In the genomic region with DNA sequence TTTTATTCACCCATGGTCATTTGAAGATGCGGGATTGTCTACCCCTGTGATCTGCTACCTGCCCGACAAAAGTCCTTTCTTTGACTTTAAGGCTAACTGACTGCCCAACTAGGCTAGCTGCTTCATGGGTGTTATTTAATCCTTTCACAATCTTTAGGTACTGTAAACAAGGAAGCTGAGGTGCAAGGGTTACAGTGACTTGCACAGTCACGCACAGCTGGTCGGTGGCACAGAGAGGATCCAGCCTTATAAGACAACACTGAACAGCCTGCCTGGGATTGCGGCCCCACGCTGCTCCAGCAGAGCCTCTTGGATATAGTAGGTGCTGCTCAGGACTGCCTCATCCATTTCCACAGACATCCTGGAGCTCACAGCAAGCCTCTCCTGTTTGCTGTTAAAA, we compare ENCODE assay signal across 11 mouse cellular contexts. TPM values are rescaled to one million over a fixed set of nuclear protein-coding genes. Genes with fewer than 3 reads are reported as not detected.
DNase-seq lines count a peak whose midpoint lies in the region; ATAC-seq and TF ChIP-seq lines count a peak whose summit lies in the region.
"Had no signal": no experiment of that assay in that cellular context is flagged by ENCODE, and none has a peak within 500 bp of the region (broad histone marks: within the 10 kb centered on the region; RNA-seq: fewer than 3 reads in every experiment).

No protein-coding gene starts in this region.

- peak overlapping the region; percentile 40 for H3K4me2 ChIP-seq in intestine, postnatal 0 days (replicated peaks; ENCODE audit: low read depth)
- peak overlapping the region; percentile 87 for H3K4me2 ChIP-seq in neural tube, embryonic 13.5 days
- H3K4me2 ChIP-seq: lung, embryonic 15.5 days had no signal

- H3K79me2 ChIP-seq in heart, adult 2 months (replicated peaks; ENCODE audit: control insufficient read depth, insufficient read depth, low read length): peaks cover 6% of the 10 kb centered on the region

- no peak for TF ChIP-seq POLR2A in heart, adult 2 months (IDR thresholded peaks at IDR 0.05; ENCODE audit: insufficient read depth, low read depth, low read length)

- peak; percentile 28 for ATAC-seq in intestine, postnatal 0 days
- no peak for ATAC-seq in neural tube, embryonic 13.5 days (ENCODE audit: low read depth)

- no peaks in the 10 kb centered on the region for H3K9me3 ChIP-seq in intestine, postnatal 0 days (ENCODE audit: control insufficient read depth)
- no peaks in the 10 kb centered on the region for H3K9me3 ChIP-seq in neural tube, embryonic 13.5 days
- H3K9me3 ChIP-seq: lung, embryonic 15.5 days; stomach, embryonic 15.5 days had no signal

- H3K4me3 ChIP-seq in heart, adult 2 months: no peak overlapping the region
- peak overlapping the region; percentile 88; the same call in 1 of the 2 replicates for H3K4me3 ChIP-seq in left cerebral cortex, adult 2 months
- H3K4me3 ChIP-seq in intestine, postnatal 0 days (ENCODE audit: low read depth, low read length): no peak overlapping the region
- no peak overlapping the region for H3K4me3 ChIP-seq in neural tube, embryonic 13.5 days
- H3K4me3 ChIP-seq: lung, embryonic 15.5 days had no signal

- H3K4me1 ChIP-seq in heart, adult 2 months (ENCODE audit: control insufficient read depth, insufficient read depth, low read length): peaks cover 20% of the 10 kb centered on the region
- H3K4me1 ChIP-seq in intestine, postnatal 0 days (replicated peaks; ENCODE audit: control insufficient read depth, insufficient read depth, low read length): peaks cover 17% of the 10 kb centered on the region
- H3K4me1 ChIP-seq in neural tube, embryonic 13.5 days (replicated peaks): peaks cover 56% of the 10 kb centered on the region

- intact Hi-C loops in heart, adult 2 months (cut with DNase I): no loop called here
- intact Hi-C loops in left cerebral cortex, adult 2 months (cut with DNase I): no loop called here
- intact Hi-C loops in left cerebral cortex, postnatal 4 days (cut with DNase I): no loop called here

- no peaks in the 10 kb centered on the region for H3K27me3 ChIP-seq in heart, adult 2 months (ENCODE audit: control insufficient read depth, insufficient read depth, low read length)
- no peaks in the 10 kb centered on the region for H3K27me3 ChIP-seq in intestine, postnatal 0 days (replicated peaks; ENCODE audit: control insufficient read depth, insufficient read depth, low read length)
- H3K27me3 ChIP-seq in neural tube, embryonic 13.5 days: no peaks in the 10 kb centered on the region
- H3K27me3 ChIP-seq: lung, embryonic 15.5 days; stomach, embryonic 15.5 days had no signal

- 63% methylated on average over 6 of the region's 6 CpGs for WGBS in heart, adult 2 months
- WGBS in intestine, postnatal 0 days: 46% methylated on average over 6 of the region's 6 CpGs
- 88% methylated on average over 6 of the region's 6 CpGs for WGBS in neural tube, embryonic 13.5 days

- H3K9ac ChIP-seq in heart, adult 2 months (ENCODE audit: low read depth, low read length): no peak overlapping the region
- 0 out of 2 replicates have a peak overlapping the region, but pooled peaks have one; percentile 26 for H3K9ac ChIP-seq in intestine, postnatal 0 days (ENCODE audit: low read depth, low read length)
- peak overlapping the region; percentile 95; the same call in 1 of the 2 replicates for H3K9ac ChIP-seq in neural tube, embryonic 13.5 days
- H3K9ac ChIP-seq: lung, embryonic 15.5 days; stomach, embryonic 15.5 days had no signal

- no peak for TF ChIP-seq CTCF in heart, adult 2 months (IDR thresholded peaks at IDR 0.05)
- TF ChIP-seq CTCF in left cerebral cortex, adult 2 months (IDR thresholded peaks at IDR 0.05): no peak
- TF ChIP-seq CTCF in intestine, postnatal 0 days (IDR thresholded peaks at IDR 0.05; ENCODE audit: low read depth): no peak

- peak overlapping the region; percentile 11; the same call in 1 of the 2 replicates for H3K27ac ChIP-seq in heart, adult 2 months
- no peak overlapping the region for H3K27ac ChIP-seq in left cerebral cortex, adult 2 months
- H3K27ac ChIP-seq in intestine, postnatal 0 days (ENCODE audit: low read depth, low read length): no peak overlapping the region; the same call in 1 of the 2 replicates
- H3K27ac ChIP-seq in neural tube, embryonic 13.5 days (replicated peaks): no peak overlapping the region
- H3K27ac ChIP-seq: lung, embryonic 15.5 days had no signal

- TF ChIP-seq EP300 in heart, adult 2 months (IDR thresholded peaks at IDR 0.05; ENCODE audit: insufficient read depth, low read depth, low read length): no peak

- peaks cover 3% of the 10 kb centered on the region for H3K36me3 ChIP-seq in heart, adult 2 months (ENCODE audit: control insufficient read depth, insufficient read depth, low read length)
- no peaks in the 10 kb centered on the region for H3K36me3 ChIP-seq in intestine, postnatal 0 days (ENCODE audit: control insufficient read depth, insufficient read depth)
- H3K36me3 ChIP-seq in neural tube, embryonic 13.5 days: 0 out of 2 replicates have a peak, but pooled peaks cover 8% of the 10 kb centered on the region
- H3K36me3 ChIP-seq: lung, embryonic 15.5 days; stomach, embryonic 15.5 days had no signal

- DNase-seq in heart, adult 2 months: no peak
- no peak for DNase-seq in heart, adult 18-20 months
- DNase-seq in left cerebral cortex, adult 2 months (ENCODE audit: extremely low spot score in 1 of 2, low spot score in 2 of 2): no peak
- DNase-seq in left cerebral cortex, postnatal 4 days: no peak
- DNase-seq in adipocyte (ENCODE audit: low spot score): no peak
- DNase-seq in cerebellum, adult 18-20 months: no peak
- DNase-seq: cerebellum, adult 8-10 months had no signal

RNA-seq across cellular contexts. Expression of a gene that starts 4.6 kb away (rescaled TPM):
- total RNA-seq in heart, adult 2 months (2021): 10 to 100 TPM; 22.1 to 24.9 TPM
- 16.1 and 25.6 TPM in 2 replicates for polyA plus RNA-seq in heart, adult 2 months (2012; rRNA removed)
- total RNA-seq in heart, adult 18-20 months (2021): 10 to 100 TPM; 23.4 to 26.2 TPM
- 10 to 100 TPM; 64.3 to 68.0 TPM for total RNA-seq in left cerebral cortex, adult 2 months (2021)
- 10 to 100 TPM; 31.2 to 32.0 TPM for total RNA-seq in left cerebral cortex, postnatal 4 days (2021)
- 9.4 and 9.7 TPM in 2 replicates for polyA plus RNA-seq in intestine, postnatal 0 days (2015; fragmentation: Nextera tagmentation; extraction: Ambion mirVana)
- polyA plus RNA-seq in neural tube, embryonic 13.5 days (2015; fragmentation: Nextera tagmentation; extraction: Ambion mirVana): 20.9 and 21.3 TPM in 2 replicates

RNA-seq across cellular contexts. Expression of a gene that starts 7.5 kb away (rescaled TPM):
- total RNA-seq in heart, adult 2 months (2021): 10 to 100 TPM; 26.9 to 30.1 TPM
- polyA plus RNA-seq in heart, adult 2 months (2012; rRNA removed): 27.0 and 30.5 TPM in 2 replicates
- total RNA-seq in heart, adult 18-20 months (2021): 10 to 100 TPM; 26.0 to 28.8 TPM
- 10 to 100 TPM; 54.2 to 58.0 TPM for total RNA-seq in left cerebral cortex, adult 2 months (2021)
- 10 to 100 TPM; 62.4 to 62.9 TPM for total RNA-seq in left cerebral cortex, postnatal 4 days (2021)
- polyA plus RNA-seq in intestine, postnatal 0 days (2015; fragmentation: Nextera tagmentation; extraction: Ambion mirVana): 15.0 and 15.3 TPM in 2 replicates
- 38.1 and 40.9 TPM in 2 replicates for polyA plus RNA-seq in neural tube, embryonic 13.5 days (2015; fragmentation: Nextera tagmentation; extraction: Ambion mirVana)

RNA-seq across cellular contexts. Expression of a gene that starts 12.5 kb away (rescaled TPM):
- 100 to 1,000 TPM in 1 of 2 experiments, 10 to 100 TPM in 1; 99.8 to 109 TPM for total RNA-seq in heart, adult 2 months (2021)
- polyA plus RNA-seq in heart, adult 2 months (2012; rRNA removed): 57.8 and 112 TPM in 2 replicates
- 100 to 1,000 TPM; 112 to 126 TPM for total RNA-seq in heart, adult 18-20 months (2021)
- total RNA-seq in left cerebral cortex, adult 2 months (2021): 10 to 100 TPM; 81.8 to 96.6 TPM
- total RNA-seq in left cerebral cortex, postnatal 4 days (2021): 100 to 1,000 TPM; 109 to 110 TPM
- polyA plus RNA-seq in intestine, postnatal 0 days (2015; fragmentation: Nextera tagmentation; extraction: Ambion mirVana): 207 and 211 TPM in 2 replicates
- 263 and 294 TPM in 2 replicates for polyA plus RNA-seq in neural tube, embryonic 13.5 days (2015; fragmentation: Nextera tagmentation; extraction: Ambion mirVana)

RNA-seq across cellular contexts. Expression of a gene that starts 24.1 kb away (rescaled TPM):
- 10 to 100 TPM; 18.6 to 19.3 TPM for total RNA-seq in heart, adult 2 months (2021)
- 10.1 and 13.8 TPM in 2 replicates for polyA plus RNA-seq in heart, adult 2 months (2012; rRNA removed)
- 10 to 100 TPM; 18.7 to 23.6 TPM for total RNA-seq in heart, adult 18-20 months (2021)
- total RNA-seq in left cerebral cortex, adult 2 months (2021): 10 to 100 TPM; 42.6 to 49.4 TPM
- 10 to 100 TPM; 55.6 to 60.1 TPM for total RNA-seq in left cerebral cortex, postnatal 4 days (2021)
- 22.3 and 23.1 TPM in 2 replicates for polyA plus RNA-seq in intestine, postnatal 0 days (2015; fragmentation: Nextera tagmentation; extraction: Ambion mirVana)
- polyA plus RNA-seq in neural tube, embryonic 13.5 days (2015; fragmentation: Nextera tagmentation; extraction: Ambion mirVana): 82.6 and 85.6 TPM in 2 replicates

RNA-seq across cellular contexts. Expression of a gene that starts 24.4 kb away (rescaled TPM):
- total RNA-seq in heart, adult 2 months (2021): under 1 TPM; 0.75 to 0.84 TPM
- 1.2 and 1.4 TPM in 2 replicates for polyA plus RNA-seq in heart, adult 2 months (2012; rRNA removed)
- under 1 TPM; 0.37 to 0.77 TPM for total RNA-seq in heart, adult 18-20 months (2021)
- 10 to 100 TPM; 12.9 to 13.6 TPM for total RNA-seq in left cerebral cortex, adult 2 months (2021)
- 10 to 100 TPM; 13.5 to 17.2 TPM for total RNA-seq in left cerebral cortex, postnatal 4 days (2021)
- 0.13 and 0.27 TPM in 2 replicates for polyA plus RNA-seq in intestine, postnatal 0 days (2015; fragmentation: Nextera tagmentation; extraction: Ambion mirVana)
- polyA plus RNA-seq in neural tube, embryonic 13.5 days (2015; fragmentation: Nextera tagmentation; extraction: Ambion mirVana): 5.3 and 6.2 TPM in 2 replicates
